ENCODE assay signal across 23 mouse cellular contexts in genomic region chr17:31846352-31846751, GRCm38 (mm10).
"Had no signal": no experiment of that assay in that cellular context is flagged by ENCODE, and none has a peak within 500 bp of the region (broad histone marks: within the 10 kb centered on the region; RNA-seq: fewer than 3 reads in every experiment).

No protein-coding gene starts in this region.

- H3K27ac ChIP-seq: heart, adult 2 months; heart, embryonic 13.5 days; heart, embryonic 15.5 days; hindbrain, embryonic 13.5 days; hindbrain, embryonic 15.5 days; hindbrain, postnatal 0 days; kidney, embryonic 15.5 days; kidney, postnatal 0 days; limb, embryonic 13.5 days; liver, embryonic 12.5 days had no signal

- H3K4me1 ChIP-seq: hindbrain, embryonic 13.5 days; hindbrain, embryonic 15.5 days had no signal

- H3K27me3 ChIP-seq: heart, embryonic 13.5 days; heart, embryonic 15.5 days; hindbrain, embryonic 13.5 days; hindbrain, embryonic 15.5 days; kidney, embryonic 15.5 days; limb, embryonic 13.5 days; limb, embryonic 15.5 days; liver, embryonic 12.5 days had no signal

- ATAC-seq: hindbrain, postnatal 0 days; intestine, embryonic 16.5 days; liver, embryonic 12.5 days had no signal

- H3K9me3 ChIP-seq: heart, embryonic 13.5 days; heart, embryonic 15.5 days; hindbrain, embryonic 13.5 days; hindbrain, embryonic 15.5 days; kidney, embryonic 15.5 days; limb, embryonic 13.5 days; limb, embryonic 15.5 days; liver, embryonic 12.5 days had no signal

- DNase-seq: gastrocnemius, postnatal 36 days; heart, postnatal 14 days; heart, postnatal 4 days; kidney, adult 11 months; kidney, adult 2 months; kidney, adult 9 months; kidney, postnatal 14 days; layer of hippocampus, adult 9-11 months; layer of hippocampus, postnatal 36 days; left cerebral cortex, postnatal 4 days had no signal

- H3K9ac ChIP-seq: heart, embryonic 13.5 days; heart, embryonic 15.5 days; hindbrain, embryonic 13.5 days; hindbrain, embryonic 15.5 days; kidney, embryonic 15.5 days; limb, embryonic 13.5 days; limb, embryonic 15.5 days; liver, embryonic 12.5 days had no signal

- H3K4me2 ChIP-seq: heart, embryonic 11.5 days; heart, embryonic 13.5 days; heart, embryonic 15.5 days; hindbrain, embryonic 13.5 days; hindbrain, embryonic 15.5 days; kidney, embryonic 15.5 days; limb, embryonic 13.5 days; limb, embryonic 15.5 days; liver, embryonic 12.5 days had no signal

- H3K4me3 ChIP-seq: heart, adult 2 months; heart, embryonic 13.5 days; heart, embryonic 15.5 days; hindbrain, embryonic 13.5 days; hindbrain, embryonic 15.5 days; kidney, embryonic 15.5 days; limb, embryonic 13.5 days; limb, embryonic 15.5 days; liver, embryonic 12.5 days had no signal
